Mouse (Mus musculus) thymus, postnatal 0 days (tissue): ENCODE data around the gene Sel1l3. TPM values are rescaled to one million over a fixed set of nuclear protein-coding genes. Genes with fewer than 3 reads are reported as not detected.
A peak's percentile ranks its signal among the peaks of the same experiment; 100 is the strongest.

ENCODE experiments used
- DNase-seq: peaks from one replicate; pipeline ENCODE4 v3.0.0-alpha.2; 2015; ENCODE audit warnings: low spot score
- polyA plus RNA-seq: library from polyadenylated mRNA; unstranded; fragments of >200 nt; fragmentation: Nextera tagmentation; extraction: Ambion mirVana; gene quantifications from 2 replicates; pipeline ENCODE4 v1.2.1, GENCODE M21; 2015

Gene Sel1l3
- 0.41 and 0.55 TPM in 2 replicates for polyA plus RNA-seq

- no peak for DNase-seq
These were observed at the start of gene Sel1l3 for GRCm38 (mm10) chr5:53213711-53214352. Gene Sel1l3, minus strand, starts transcription at chr5:53213927.

- no peak for DNase-seq
These were observed 48.3 kb upstream of the Sel1l3 start for GRCm38 (mm10) chr5:53261999-53262398.

GRCm38 (mm10) chr5:53259894-53260293 is 46.2 kb upstream of the Sel1l3 start:
- no peak for DNase-seq

GRCm38 (mm10) chr5:53258038-53258786 is 44.5 kb upstream of the Sel1l3 start:
- DNase-seq: peak; percentile 23

- no peak for DNase-seq
These were observed 41.1 kb upstream of the Sel1l3 start for GRCm38 (mm10) chr5:53254821-53255220.

- DNase-seq: no peak
These were observed 40.4 kb upstream of the Sel1l3 start for GRCm38 (mm10) chr5:53254154-53254553.

- no peak for DNase-seq
These were observed 35.8 kb upstream of the Sel1l3 start for GRCm38 (mm10) chr5:53249431-53250061.

GRCm38 (mm10) chr5:53248499-53248898 is 34.8 kb upstream of the Sel1l3 start:
- DNase-seq: no peak

- no peak for DNase-seq
These were observed 30.2 kb upstream of the Sel1l3 start for GRCm38 (mm10) chr5:53243933-53244332.

- no peak for DNase-seq
These were observed 29.3 kb upstream of the Sel1l3 start for GRCm38 (mm10) chr5:53242865-53243499.

GRCm38 (mm10) chr5:53241963-53242362 is 28.2 kb upstream of the Sel1l3 start:
- DNase-seq: no peak

GRCm38 (mm10) chr5:53241109-53241508 is 27.4 kb upstream of the Sel1l3 start:
- DNase-seq: no peak

GRCm38 (mm10) chr5:53239831-53240440 is 26.2 kb upstream of the Sel1l3 start:
- DNase-seq: no peak

- DNase-seq: no peak
These were observed 25.5 kb upstream of the Sel1l3 start for GRCm38 (mm10) chr5:53239189-53239588.

GRCm38 (mm10) chr5:53238761-53239160 is 25.0 kb upstream of the Sel1l3 start:
- DNase-seq: no peak

- DNase-seq: no peak
These were observed 23.0 kb upstream of the Sel1l3 start for GRCm38 (mm10) chr5:53236749-53237148.

GRCm38 (mm10) chr5:53236136-53236535 is 22.4 kb upstream of the Sel1l3 start:
- DNase-seq: no peak

- DNase-seq: no peak
These were observed 21.8 kb upstream of the Sel1l3 start for GRCm38 (mm10) chr5:53235551-53235950.

- no peak for DNase-seq
These were observed 16.8 kb upstream of the Sel1l3 start for GRCm38 (mm10) chr5:53230560-53230959.

- no peak for DNase-seq
These were observed 11.7 kb upstream of the Sel1l3 start for GRCm38 (mm10) chr5:53225434-53225833.

GRCm38 (mm10) chr5:53214801-53215200 is 1.1 kb upstream of the Sel1l3 start:
- no peak for DNase-seq
